Mouse (Mus musculus) kidney, postnatal 0 days (tissue): Measurements from ENCODE around the gene Tpd52l1. TPM values are rescaled to one million over a fixed set of nuclear protein-coding genes. Genes with fewer than 3 reads are reported as not detected.

Source experiments
- ATAC-seq: fragments of 200-750 bp; cut with Nextera tagmentation; replicated peaks from 2 replicates; pipeline ENCODE4 v1.8.0; 2017; ENCODE audit warnings: low read depth, moderate number of reproducible peaks, moderate TSS enrichment, moderate library complexity; ENCODE audit not compliant: low FRiP score
- DNase-seq: peaks from one replicate; pipeline ENCODE4 v3.0.0-alpha.2; 2016; ENCODE audit warnings: low spot score
- H3K27ac ChIP-seq: fragments of 300-500 bp; sonication (generic); 2 replicates; pipeline ENCODE4 v1.5.1; 2014; ENCODE audit warnings: mild to moderate bottlenecking
- H3K27me3 ChIP-seq: fragments of 300-500 bp; sonication (generic); 2 replicates; pipeline ENCODE4 v1.6.1; 2014; ENCODE audit warnings: low read length, mixed read lengths; ENCODE audit not compliant: insufficient read depth
- H3K36me3 ChIP-seq: fragments of 300-500 bp; sonication (generic); 2 replicates; pipeline ENCODE4 v1.6.1; 2014; ENCODE audit warnings: low read length, mixed read lengths; ENCODE audit not compliant: insufficient read depth
- H3K4me1 ChIP-seq: fragments of 300-500 bp; sonication (generic); replicated peaks from 2 replicates; pipeline ENCODE4 v1.6.1; 2014; ENCODE audit warnings: antibody characterized with exemption, low read length, mixed read lengths; ENCODE audit not compliant: insufficient read depth
- H3K4me2 ChIP-seq: fragments of 300-500 bp; sonication (generic); 2 replicates; pipeline ENCODE4 v1.6.1; 2014; ENCODE audit warnings: mild to moderate bottlenecking, low read length, moderate library complexity, mixed read lengths
- H3K4me3 ChIP-seq: fragments of 300-500 bp; sonication (generic); replicated peaks from 2 replicates; pipeline ENCODE4 v1.5.1; 2014; ENCODE audit warnings: low read depth, low read length
- H3K9ac ChIP-seq: fragments of 300-500 bp; sonication (generic); 2 replicates; pipeline ENCODE4 v1.6.1; 2014; ENCODE audit warnings: low read depth, low read length
- H3K9me3 ChIP-seq: fragments of 300-500 bp; sonication (generic); replicated peaks from 2 replicates; pipeline ENCODE4 v1.6.1; 2016; ENCODE audit warnings: low read length, inconsistent platforms, mixed read lengths
- CTCF ChIP-seq: IDR thresholded peaks from 2 replicates; pipeline ENCODE4 v1.5.1; 2016; ENCODE audit warnings: antibody characterized with exemption, low read depth, mild to moderate bottlenecking, moderate library complexity
- polyA plus RNA-seq: library from polyadenylated mRNA; unstranded; fragments of >200 nt; fragmentation: Nextera tagmentation; extraction: Ambion mirVana; gene quantifications from 2 replicates; pipeline ENCODE4 v1.2.1, GENCODE M21; 2015

Tpd52l1 gene
- polyA plus RNA-seq, 1 experiment from 2014 or later, result 56.3 TPM

DNA sequence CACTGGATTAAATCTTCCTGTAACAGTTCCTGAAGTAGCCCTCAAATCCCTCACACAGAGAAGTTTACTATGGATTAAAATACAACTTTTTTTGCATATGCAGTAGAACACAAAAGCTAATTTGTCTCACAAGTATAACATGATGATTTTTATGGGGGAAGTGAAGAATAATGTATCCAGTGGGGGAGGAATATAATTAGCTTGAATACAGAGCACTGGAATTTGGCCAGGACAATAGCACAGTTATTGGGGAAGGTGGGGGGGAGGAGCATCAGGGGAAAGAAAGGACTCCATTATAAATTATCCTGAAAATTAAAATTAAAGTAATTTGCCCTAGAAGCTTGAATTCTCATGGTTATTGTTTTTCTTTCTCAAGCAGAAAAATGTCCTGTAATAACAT, 158.0 kb downstream of the Tpd52l1 start:
- no peak overlapping the region for H3K4me3 ChIP-seq
- no peaks in the 10 kb centered on the region for H3K27me3 ChIP-seq
- H3K4me2 ChIP-seq, result no peak overlapping the region
- no peaks in the 10 kb centered on the region for H3K36me3 ChIP-seq
- H3K4me1 ChIP-seq, result no peaks in the 10 kb centered on the region
- no peak for TF ChIP-seq CTCF
- H3K9ac ChIP-seq, result no peak overlapping the region
- no peak overlapping the region for H3K27ac ChIP-seq
- DNase-seq, result no peak
- no peaks in the 10 kb centered on the region for H3K9me3 ChIP-seq
- ATAC-seq, result no peak

Other genes starting within 250 kb of the Tpd52l1 start
- 87.8 and 96.4 TPM in 2 replicates for gene Hddc2, start 132.6 kb downstream of the Tpd52l1 start, polyA plus RNA-seq
- 1.3 and 1.4 TPM in 2 replicates for gene Rnf217, start 163.2 kb upstream of the Tpd52l1 start, polyA plus RNA-seq